Mouse (Mus musculus) ES-E14 (cell line): ENCODE results near the gene Serpinh1.

Experiments used
- CHD2 ChIP-seq: IDR thresholded peaks from 2 replicates; pipeline ENCODE4 v1.6.1; 2014; ENCODE audit warnings: mild to moderate bottlenecking, low read depth, low read length, inconsistent platforms
- HCFC1 ChIP-seq: IDR thresholded peaks from 2 replicates; pipeline ENCODE4 v1.6.1; 2012; ENCODE audit warnings: low read length, inconsistent platforms, borderline replicate concordance; ENCODE audit not compliant: insufficient read depth
- MAFK ChIP-seq: IDR thresholded peaks from 2 replicates; pipeline ENCODE4 v1.6.1; 2014; ENCODE audit warnings: mild to moderate bottlenecking, low read depth, low read length, inconsistent platforms; ENCODE audit not compliant: insufficient read depth
- ZC3H11A ChIP-seq: IDR thresholded peaks from 2 replicates; pipeline ENCODE4 v1.6.1; 2012; ENCODE audit warnings: low read depth, mild to moderate bottlenecking, inconsistent platforms, low read length, borderline replicate concordance
- ZNF384 ChIP-seq: IDR thresholded peaks from 2 replicates; pipeline ENCODE4 v1.6.1; 2012; ENCODE audit warnings: low read depth, low read length, inconsistent platforms

DNA sequence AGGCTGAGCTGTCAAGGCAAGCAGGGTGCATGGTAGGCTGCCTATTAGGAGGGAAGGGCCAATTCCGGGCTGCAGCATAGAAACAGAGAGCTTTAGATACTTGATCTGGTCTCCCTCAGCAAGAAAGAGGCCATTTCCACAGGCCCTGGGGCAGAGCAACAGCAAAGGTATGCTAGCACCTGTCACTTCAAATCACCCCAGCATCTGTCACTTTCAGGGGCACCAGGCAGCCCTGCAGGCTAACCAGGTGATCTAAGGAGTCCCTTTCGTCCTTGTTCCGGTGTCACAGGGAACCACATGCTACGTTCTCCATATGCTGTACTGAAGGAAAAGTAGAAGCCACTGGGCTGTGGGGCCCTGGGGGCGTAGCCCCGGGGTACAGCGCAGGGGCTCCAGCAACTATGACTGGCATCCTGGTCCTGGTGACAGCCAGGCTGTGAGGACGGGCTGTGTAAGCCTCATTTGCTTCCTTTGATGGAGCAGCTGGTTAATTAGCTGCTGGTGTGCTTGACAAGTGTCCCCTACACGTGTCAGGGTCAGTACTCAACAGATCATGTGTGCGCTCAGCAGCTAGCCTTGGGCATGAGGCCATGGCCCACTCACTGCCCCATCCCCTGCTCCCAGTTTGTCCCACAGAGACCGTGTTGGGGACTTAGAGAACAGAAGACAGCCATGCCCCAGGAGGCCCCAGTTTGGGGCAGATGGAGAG is 43.0 kb upstream of the Serpinh1 start:
- TF ChIP-seq ZC3H11A (no peak), ZNF384 (no peak), CHD2 (no peak), MAFK (no peak), HCFC1 (no peak)
